Mouse (Mus musculus) liver, embryonic 11.5 days (tissue): ENCODE measurements around the gene Olfr810. TPM values are rescaled to one million over a fixed set of nuclear protein-coding genes. Genes with fewer than 3 reads are reported as not detected.

Experiments
- ATAC-seq: fragments of 200-750 bp; cut with Nextera tagmentation; replicated peaks from 2 replicates; pipeline ENCODE4 v1.8.0; 2017; ENCODE audit warnings: moderate number of reproducible peaks, mild to moderate bottlenecking, moderate TSS enrichment, moderate library complexity; ENCODE audit not compliant: low FRiP score
- DNase-seq: peaks from one replicate; pipeline ENCODE4 v3.0.0-alpha.2; 2017; ENCODE audit warnings: low spot score
- H3K27ac ChIP-seq: fragments of 300-500 bp; sonication (generic); 2 replicates; pipeline ENCODE4 v1.5.1; 2014; ENCODE audit warnings: mild to moderate bottlenecking, low read depth, low read length, control low read depth
- H3K27me3 ChIP-seq: fragments of 300-500 bp; sonication (generic); replicated peaks from 2 replicates; pipeline ENCODE4 v1.6.1; 2014; ENCODE audit warnings: low read length, mixed read lengths; ENCODE audit not compliant: control insufficient read depth, insufficient read depth
- H3K36me3 ChIP-seq: fragments of 300-500 bp; sonication (generic); 2 replicates; pipeline ENCODE4 v1.6.1; 2014; ENCODE audit warnings: mild to moderate bottlenecking, low read length, moderate library complexity, mixed read lengths; ENCODE audit not compliant: control insufficient read depth, insufficient read depth
- H3K4me1 ChIP-seq: fragments of 300-500 bp; sonication (generic); replicated peaks from 2 replicates; pipeline ENCODE4 v1.6.1; 2014; ENCODE audit warnings: low read length, mixed read lengths; ENCODE audit not compliant: control insufficient read depth, insufficient read depth
- H3K4me2 ChIP-seq: fragments of 300-500 bp; sonication (generic); 2 replicates; pipeline ENCODE4 v1.6.1; 2014; ENCODE audit warnings: mild to moderate bottlenecking, control low read depth, moderate library complexity
- H3K4me3 ChIP-seq: fragments of 300-500 bp; sonication (generic); 2 replicates; pipeline ENCODE4 v1.5.1; 2014; ENCODE audit warnings: low read depth, low read length, control low read depth
- H3K9ac ChIP-seq: fragments of 300-500 bp; sonication (generic); 2 replicates; pipeline ENCODE4 v1.6.1; 2014; ENCODE audit warnings: low read depth, low read length, control low read depth
- H3K9me3 ChIP-seq: fragments of 300-500 bp; sonication (generic); 2 replicates; pipeline ENCODE4 v1.6.1; 2016; ENCODE audit warnings: low read length, inconsistent platforms, mixed read lengths; ENCODE audit not compliant: control insufficient read depth
- WGBS: fragments of 180-500 bp; shearing (Covaris S2); extraction: QIAGEN DNeasy Blood & Tissue Kit; methylation state at CpG from one replicate; pipeline ENCODE4 v1.1.7; 2014; 5-methylcytosine and 5-hydroxymethylcytosine counted together
- polyA plus RNA-seq: library from polyadenylated mRNA; unstranded; fragments of >200 nt; fragmentation: Nextera tagmentation; extraction: Ambion mirVana; gene quantifications from 2 replicates; pipeline ENCODE4 v1.2.1, GENCODE M21; 2014

The Olfr810 gene
- polyA plus RNA-seq = not detected in 2 replicates

DNA sequence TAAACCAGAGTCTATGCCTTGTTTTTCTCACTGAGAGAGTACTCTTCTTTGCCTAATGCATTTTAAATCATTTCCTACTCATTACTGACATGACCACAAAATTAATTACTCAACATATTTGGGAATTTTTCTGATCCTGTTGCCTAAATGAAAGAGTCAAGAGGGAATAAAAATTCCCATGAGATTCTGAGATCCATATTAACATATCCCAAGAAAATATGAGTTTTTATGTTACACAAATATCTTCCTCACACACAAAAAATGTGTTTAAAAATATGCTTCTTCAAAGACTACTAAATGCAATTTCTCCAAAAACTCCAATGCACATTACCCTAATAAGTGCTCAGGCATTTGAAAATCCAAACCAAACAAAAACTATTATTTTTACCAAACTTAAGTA lies at the start of gene Olfr810:
TSS of gene Olfr810 (minus strand) at position 101 of the 400 bp plus-strand sequence.
- Histone ChIP-seq H3K27me3 (no peaks in the 10 kb centered on the region), H3K36me3 (no peaks in the 10 kb centered on the region), H3K27ac (no peak within 1 kb of the TSS), H3K9ac (no peak within 1 kb of the TSS), H3K4me2 (no peak within 1 kb of the TSS), H3K9me3 (no peaks in the 10 kb centered on the region), H3K4me3 (no peak within 1 kb of the TSS), H3K4me1 (no peaks in the 10 kb centered on the region)
- no peak for DNase-seq
- ATAC-seq = no peak

DNA sequence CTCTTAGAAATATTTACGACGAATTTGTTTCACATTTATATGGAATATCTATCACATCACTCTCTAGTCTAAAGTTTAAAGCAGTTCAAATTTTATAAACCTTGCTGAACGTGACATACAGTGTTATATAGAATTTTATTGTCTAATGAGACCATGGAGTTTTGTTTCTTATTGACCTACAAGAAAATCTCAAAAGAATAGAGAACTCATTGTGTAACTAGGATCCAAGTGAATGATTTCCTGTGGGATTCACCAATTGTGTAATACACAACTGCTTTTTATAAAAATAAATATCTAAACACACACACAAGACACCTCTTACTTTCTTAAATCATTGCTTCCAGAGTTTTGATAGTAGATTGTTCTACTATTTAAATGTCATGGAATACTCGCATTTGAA lies 9.6 kb upstream of the Olfr810 start, which contains the start of gene Olfr811:
TSS of gene Olfr811 (minus strand) at position 101 of the 400 bp plus-strand sequence.
- Histone ChIP-seq H3K27ac (no peak within 1 kb of the TSS), H3K4me2 (no peak within 1 kb of the TSS), H3K9me3 (no peaks in the 10 kb centered on the region), H3K27me3 (no peaks in the 10 kb centered on the region), H3K4me3 (no peak within 1 kb of the TSS), H3K4me1 (no peaks in the 10 kb centered on the region), H3K36me3 (no peaks in the 10 kb centered on the region), H3K9ac (no peak within 1 kb of the TSS)
- 73% methylated on average over 4 of the region's 4 CpGs for WGBS
- DNase-seq (no peak), ATAC-seq (no peak)

DNA sequence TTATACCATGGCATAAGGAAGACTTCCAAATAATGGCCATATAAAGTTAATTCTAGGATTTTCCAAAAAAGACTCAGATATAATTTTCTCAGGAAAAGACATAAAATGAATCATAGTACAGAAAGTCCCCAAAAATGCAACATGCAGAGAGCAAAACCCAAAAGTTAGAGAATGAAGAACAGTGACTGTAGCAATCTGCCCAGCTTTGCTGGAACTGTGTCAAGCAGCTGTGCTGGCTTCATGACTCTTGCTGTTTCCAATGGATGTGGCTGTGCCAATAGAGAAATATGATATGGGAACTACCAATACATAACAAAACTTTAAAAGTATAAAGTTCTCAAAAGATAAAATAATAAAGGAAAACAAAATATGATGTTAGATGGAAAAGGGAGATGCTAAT lies 16.6 kb downstream of the Olfr810 start:
- H3K4me3 ChIP-seq = no peak overlapping the region

DNA sequence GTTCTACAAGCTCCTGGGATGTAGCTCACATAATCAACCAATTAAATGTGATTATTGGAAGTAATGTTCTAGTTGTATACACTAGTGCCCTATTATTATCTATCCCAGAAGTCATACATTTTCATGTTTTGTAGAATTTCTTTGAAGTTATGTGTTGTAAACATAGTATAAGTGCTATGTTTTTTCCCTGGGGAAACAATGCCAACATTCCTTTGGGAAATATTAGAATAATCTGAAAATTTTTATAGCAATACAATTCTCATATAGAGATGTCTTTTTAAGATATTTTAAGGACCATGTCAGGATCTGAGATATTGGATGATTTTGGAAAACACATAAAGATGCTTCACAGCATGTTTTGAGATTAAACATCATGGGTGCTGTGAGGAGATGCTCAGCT lies 20.4 kb downstream of the Olfr810 start, which contains the start of gene Olfr809:
TSS of gene Olfr809 (plus strand) at position 301 of the 400 bp plus-strand sequence.
- no peak within 1 kb of the TSS for H3K4me2 ChIP-seq
- no peaks in the 10 kb centered on the region for H3K9me3 ChIP-seq
- H3K36me3 ChIP-seq = no peaks in the 10 kb centered on the region
- H3K4me3 ChIP-seq = no peak within 1 kb of the TSS
- no peak for DNase-seq
- ATAC-seq = no peak
- no peak within 1 kb of the TSS for H3K9ac ChIP-seq
- H3K27me3 ChIP-seq = no peaks in the 10 kb centered on the region
- H3K27ac ChIP-seq = no peak within 1 kb of the TSS
- no peaks in the 10 kb centered on the region for H3K4me1 ChIP-seq

More for the DNA sequence above, 16.6 kb downstream of the Olfr810 start:
- ATAC-seq (no peak), DNase-seq (no peak)
- H3K9me3 ChIP-seq = no peaks in the 10 kb centered on the region
- H3K36me3 ChIP-seq = no peaks in the 10 kb centered on the region
- H3K27me3 ChIP-seq = no peaks in the 10 kb centered on the region
- H3K4me1 ChIP-seq = no peaks in the 10 kb centered on the region
- H3K9ac ChIP-seq = no peak overlapping the region
- no peak overlapping the region for H3K27ac ChIP-seq
- H3K4me2 ChIP-seq = no peak overlapping the region

DNA sequence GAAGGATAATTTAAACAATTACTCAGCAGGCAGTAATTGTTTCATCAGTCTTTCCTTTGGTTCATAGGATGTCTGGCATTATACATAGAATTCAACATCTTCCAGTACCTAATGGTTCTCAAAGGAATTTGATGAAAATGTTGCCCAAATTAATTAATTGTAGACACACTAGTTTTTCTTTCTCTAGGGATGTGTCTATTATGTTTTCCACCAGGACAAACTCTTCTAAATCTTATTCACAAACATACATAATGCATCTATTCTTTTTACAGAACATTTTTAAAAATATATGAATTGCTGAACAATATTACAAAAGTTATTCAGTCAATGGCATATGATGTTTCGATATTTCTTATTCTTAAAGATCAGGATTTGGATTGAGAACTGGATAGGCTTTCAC lies 29.5 kb downstream of the Olfr810 start, which contains the start of gene Olfr808:
TSS of gene Olfr808 (plus strand) at position 301 of the 400 bp plus-strand sequence.
- Histone ChIP-seq H3K9ac (no peak within 1 kb of the TSS), H3K4me1 (no peaks in the 10 kb centered on the region), H3K27me3 (no peaks in the 10 kb centered on the region), H3K4me2 (no peak within 1 kb of the TSS), H3K4me3 (no peak within 1 kb of the TSS), H3K9me3 (no peaks in the 10 kb centered on the region), H3K27ac (no peak within 1 kb of the TSS), H3K36me3 (no peaks in the 10 kb centered on the region)
- DNase-seq (no peak), ATAC-seq (no peak)
- WGBS = 86% methylated on average over 1 of the region's 1 CpGs

DNA sequence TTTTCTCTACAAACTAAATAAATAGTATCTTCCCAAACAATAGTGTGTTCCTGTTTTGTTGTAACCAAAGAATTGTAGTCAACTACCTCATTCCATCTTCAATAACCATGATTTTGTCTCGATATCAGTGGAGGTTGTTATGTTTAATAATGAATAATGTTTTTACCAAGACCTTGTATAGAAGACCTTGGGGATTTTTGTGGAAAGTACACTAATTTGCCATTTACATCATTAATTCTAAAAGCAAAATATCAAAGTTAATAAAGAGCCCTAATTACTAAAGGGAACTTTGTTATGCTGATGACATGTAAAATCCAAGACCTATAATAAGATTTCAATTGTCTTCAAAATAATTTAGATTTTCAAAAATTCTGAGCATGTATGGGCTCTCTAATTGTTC lies 37.0 kb downstream of the Olfr810 start, which contains the start of gene Olfr807:
TSS of gene Olfr807 (minus strand) at position 101 of the 400 bp plus-strand sequence.
- Histone ChIP-seq H3K9me3 (no peaks in the 10 kb centered on the region), H3K27me3 (no peaks in the 10 kb centered on the region), H3K4me2 (no peak within 1 kb of the TSS), H3K4me3 (no peak within 1 kb of the TSS), H3K27ac (no peak within 1 kb of the TSS), H3K4me1 (no peaks in the 10 kb centered on the region), H3K9ac (no peak within 1 kb of the TSS), H3K36me3 (no peaks in the 10 kb centered on the region)
- DNase-seq (no peak), ATAC-seq (no peak)
- 80% methylated on average over 1 of the region's 1 CpGs for whole genome bisulfite sequencing

DNA sequence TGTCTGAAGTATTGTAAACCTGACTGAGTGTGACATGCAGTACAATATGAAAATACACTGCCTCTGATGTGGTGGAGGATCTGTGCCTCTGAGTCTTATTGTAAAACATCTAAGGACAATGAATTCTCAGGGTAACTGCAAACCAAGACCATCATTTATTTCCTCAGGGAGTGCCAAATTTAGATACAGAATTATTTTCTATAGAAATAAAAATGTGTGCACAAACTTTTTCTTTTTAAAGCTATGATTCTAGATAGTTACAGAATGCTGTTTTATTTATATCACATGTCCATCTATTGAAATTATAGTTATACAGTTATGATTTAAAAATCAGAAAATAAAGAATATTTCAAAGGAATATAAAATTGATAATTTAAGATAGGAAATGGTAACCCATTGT lies 52.9 kb downstream of the Olfr810 start, which contains the start of gene Olfr806:
TSS of gene Olfr806 (minus strand) at position 101 of the 400 bp plus-strand sequence.
- no peak within 1 kb of the TSS for H3K27ac ChIP-seq
- H3K4me1 ChIP-seq = no peaks in the 10 kb centered on the region
- no peak for ATAC-seq
- no peaks in the 10 kb centered on the region for H3K36me3 ChIP-seq
- DNase-seq = no peak
- H3K4me3 ChIP-seq = no peak within 1 kb of the TSS
- no peak within 1 kb of the TSS for H3K9ac ChIP-seq
- H3K27me3 ChIP-seq = no peaks in the 10 kb centered on the region
- no peak within 1 kb of the TSS for H3K4me2 ChIP-seq
- H3K9me3 ChIP-seq = no peaks in the 10 kb centered on the region

Other genes starting within 250 kb of the Olfr810 start
- not detected in 2 replicates for gene Olfr794, start 227.3 kb downstream of the Olfr810 start, polyA plus RNA-seq
- not detected in 2 replicates for gene Olfr796, start 182.3 kb downstream of the Olfr810 start, polyA plus RNA-seq
- not detected in 2 replicates for gene Olfr798, start 167.0 kb downstream of the Olfr810 start, polyA plus RNA-seq
- gene Olfr799, start 157.4 kb downstream of the Olfr810 start, polyA plus RNA-seq = not detected in 2 replicates
- gene Olfr800, start 137.2 kb downstream of the Olfr810 start, polyA plus RNA-seq = not detected in 2 replicates
- not detected in 2 replicates for gene Olfr801, start 121.1 kb downstream of the Olfr810 start, polyA plus RNA-seq
- not detected in 2 replicates for gene Olfr802, start 106.7 kb downstream of the Olfr810 start, polyA plus RNA-seq
- not detected in 2 replicates for gene Olfr803, start 100.6 kb downstream of the Olfr810 start, polyA plus RNA-seq
- not detected in 2 replicates for gene Olfr804, start 91.7 kb downstream of the Olfr810 start, polyA plus RNA-seq
- not detected in 2 replicates for gene Olfr805, start 65.5 kb downstream of the Olfr810 start, polyA plus RNA-seq
- not detected in 2 replicates for gene Olfr806, start 53.0 kb downstream of the Olfr810 start, polyA plus RNA-seq
- gene Olfr807, start 37.1 kb downstream of the Olfr810 start, polyA plus RNA-seq = not detected in 2 replicates
- not detected in 2 replicates for gene Olfr808, start 29.4 kb downstream of the Olfr810 start, polyA plus RNA-seq
- gene Olfr809, start 20.3 kb downstream of the Olfr810 start, polyA plus RNA-seq = not detected in 2 replicates
- not detected in 2 replicates for gene Olfr811, start 9.5 kb upstream of the Olfr810 start, polyA plus RNA-seq
- not detected in 2 replicates for gene Olfr812, start 51.2 kb upstream of the Olfr810 start, polyA plus RNA-seq
- not detected in 2 replicates for gene Olfr813, start 60.5 kb upstream of the Olfr810 start, polyA plus RNA-seq
- not detected in 2 replicates for gene Olfr814, start 84.9 kb upstream of the Olfr810 start, polyA plus RNA-seq
- gene Olfr815, start 111.0 kb upstream of the Olfr810 start, polyA plus RNA-seq = not detected in 2 replicates
- not detected in 2 replicates for gene Olfr816, start 120.7 kb upstream of the Olfr810 start, polyA plus RNA-seq
- gene Olfr818, start 154.2 kb upstream of the Olfr810 start, polyA plus RNA-seq = not detected in 2 replicates
- gene Olfr819, start 172.3 kb upstream of the Olfr810 start, polyA plus RNA-seq = not detected in 2 replicates
- not detected in 2 replicates for gene Olfr247, start 181.2 kb upstream of the Olfr810 start, polyA plus RNA-seq
- not detected in 2 replicates for gene Gm10310, start 190.1 kb upstream of the Olfr810 start, polyA plus RNA-seq
- not detected in 2 replicates for gene Olfr820, start 217.7 kb upstream of the Olfr810 start, polyA plus RNA-seq
- gene Olfr821, start 235.4 kb upstream of the Olfr810 start, polyA plus RNA-seq = not detected in 2 replicates